Mouse (Mus musculus): ENCODE data around the gene Ywhab.

Ywhab gene

GRCm38 (mm10) chr2:163994654-163994976 is at the start of gene Ywhab:
Gene Ywhab, plus strand, starts transcription at chr2:163994960.
- DNase-seq (ENCODE audit: low read depth, low spot score), result no peak

GRCm38 (mm10) chr2:163946221-163946620 is 48.5 kb upstream of the Ywhab start:
- DNase-seq (ENCODE audit: low read depth, low spot score), result no peak

DNA sequence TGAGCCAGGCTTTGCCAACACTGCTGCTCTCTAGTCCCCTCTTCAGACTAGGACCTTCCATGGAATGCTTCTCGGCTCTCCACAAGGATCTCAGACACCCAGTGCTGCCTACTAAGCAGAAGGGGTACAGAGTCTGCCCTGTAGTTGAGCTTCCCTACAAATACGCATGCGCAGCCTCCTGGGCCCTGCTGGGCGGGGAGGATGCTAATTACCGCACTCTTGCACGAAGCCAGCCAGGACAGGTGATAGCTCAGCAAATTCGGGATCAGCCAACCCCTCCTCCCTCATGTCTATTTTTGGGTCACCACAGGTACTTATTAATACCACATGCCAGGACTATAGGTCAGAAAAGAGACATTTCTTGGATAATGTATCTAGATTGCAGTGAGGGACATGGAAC is 46.8 kb upstream of the Ywhab start:
- no peak for DNase-seq (ENCODE audit: low read depth, low spot score)

DNA sequence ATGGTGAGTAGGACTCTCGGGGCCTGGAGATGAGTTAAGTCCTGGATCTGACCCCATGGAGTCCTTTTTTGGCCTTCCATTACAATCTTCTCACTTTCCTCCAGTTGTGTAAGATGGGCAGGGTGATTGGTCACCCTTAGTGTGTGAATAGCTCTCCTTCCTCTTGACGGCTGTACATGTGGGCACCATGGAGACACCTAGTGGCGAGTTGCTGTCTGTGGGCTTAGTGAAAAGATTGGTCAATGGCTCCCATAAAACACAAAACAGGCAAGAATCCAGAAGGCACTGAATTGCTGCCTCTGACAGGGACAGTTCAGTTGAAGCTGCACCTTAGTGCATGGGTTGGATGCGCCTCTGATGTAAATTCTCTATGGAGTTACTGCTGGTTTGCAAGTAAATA is 43.0 kb upstream of the Ywhab start:
- peak; percentile 56 for DNase-seq (ENCODE audit: low read depth, low spot score)

GRCm38 (mm10) chr2:163953622-163954310 is 41.0 kb upstream of the Ywhab start:
- no peak for DNase-seq (ENCODE audit: low read depth, low spot score)

DNA sequence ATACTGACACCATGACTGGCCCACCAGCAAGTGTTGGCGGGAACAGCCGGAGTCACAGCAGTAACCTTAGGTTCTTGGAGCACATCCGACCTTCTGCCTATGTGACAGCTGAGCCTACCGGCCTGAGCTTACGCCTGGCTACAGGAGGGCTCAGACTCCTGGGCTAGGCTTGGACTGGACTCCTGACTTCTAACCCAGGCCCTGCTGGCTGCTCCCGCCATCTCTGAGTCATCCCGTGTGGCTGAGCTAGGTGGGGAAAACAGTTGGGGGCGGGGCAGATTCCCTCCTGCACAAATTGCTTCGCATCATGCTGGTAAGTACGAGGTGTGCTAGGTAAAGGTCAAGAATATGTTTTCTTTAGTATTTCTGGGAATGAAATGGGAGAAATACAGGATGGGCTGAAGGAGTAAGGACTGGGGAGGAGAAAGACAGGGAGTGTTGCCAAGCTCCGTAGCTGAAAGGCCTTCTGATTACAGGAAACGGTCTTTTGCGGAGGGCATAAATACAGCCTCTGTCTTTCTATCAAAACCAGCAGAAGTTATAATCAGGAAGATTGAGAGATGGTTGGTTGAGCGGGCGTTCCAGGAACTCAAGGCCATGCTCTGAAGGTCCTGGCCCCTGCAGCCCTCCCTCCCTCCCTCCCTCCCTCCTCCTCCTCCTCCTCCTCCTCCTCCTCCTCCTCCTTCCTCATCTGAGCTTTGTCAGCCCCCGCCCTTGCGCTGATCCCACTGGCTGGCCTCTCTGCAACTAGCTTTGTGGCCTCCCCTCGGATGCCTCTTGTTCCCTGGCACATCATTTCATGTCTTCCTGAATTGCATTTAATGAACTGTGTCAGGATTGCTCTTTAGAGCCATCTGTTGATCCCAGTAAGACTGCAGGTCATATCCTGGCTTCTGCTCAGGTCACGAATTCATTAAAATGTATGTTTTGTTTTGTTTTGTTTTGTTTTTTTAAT is 29.9 kb upstream of the Ywhab start:
- DNase-seq (ENCODE audit: low read depth, low spot score), result no peak

- DNase-seq (ENCODE audit: low read depth, low spot score), result no peak
These were observed 29.1 kb upstream of the Ywhab start for GRCm38 (mm10) chr2:163965706-163966105.

DNA sequence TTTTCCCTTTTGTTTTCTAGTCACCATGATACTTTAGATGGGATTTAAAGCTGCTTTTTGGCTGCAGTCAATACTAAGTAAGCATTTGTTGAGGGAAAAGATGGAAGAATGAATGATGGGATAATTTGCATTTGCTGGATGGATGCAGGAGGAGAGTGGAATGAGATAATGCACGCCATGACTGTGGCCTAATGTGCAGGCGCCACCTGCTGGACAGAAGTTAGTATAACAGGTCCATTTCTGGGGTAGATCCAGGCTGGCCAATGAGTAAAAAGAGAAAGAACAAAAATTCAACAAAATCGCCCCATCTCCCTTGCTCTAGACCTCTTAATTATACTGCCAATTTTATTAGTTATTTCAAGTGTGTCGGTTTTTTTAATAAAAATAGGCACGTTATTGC is 26.2 kb upstream of the Ywhab start:
- DNase-seq (ENCODE audit: low read depth, low spot score), result peak; percentile 51

DNA sequence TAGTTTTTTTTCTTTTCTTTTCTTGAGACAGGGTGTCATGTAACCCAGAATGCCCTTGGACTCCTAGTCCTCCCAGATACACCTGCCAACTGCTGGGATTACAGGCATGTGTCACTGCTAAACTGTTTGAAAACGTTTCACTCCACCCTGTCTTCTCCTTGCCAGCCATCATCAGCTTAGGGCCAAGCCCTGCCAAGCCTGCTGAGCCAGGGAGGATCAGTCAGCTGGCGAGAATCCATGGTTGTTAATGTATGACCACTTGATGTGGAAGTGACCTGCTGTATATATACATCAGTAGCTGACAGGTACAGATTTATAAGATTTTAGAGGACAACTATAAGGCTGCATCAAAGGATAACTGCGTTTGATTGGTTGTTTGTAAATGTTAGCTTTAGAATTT is 24.4 kb upstream of the Ywhab start:
- DNase-seq (ENCODE audit: low read depth, low spot score), result no peak

GRCm38 (mm10) chr2:163974056-163974455 is 20.7 kb upstream of the Ywhab start:
- DNase-seq (ENCODE audit: low read depth, low spot score), result no peak

GRCm38 (mm10) chr2:163976448-163976847 is 18.3 kb upstream of the Ywhab start:
- DNase-seq (ENCODE audit: low read depth, low spot score), result no peak

- DNase-seq (ENCODE audit: low read depth, low spot score), result no peak
These were observed 7.5 kb upstream of the Ywhab start for GRCm38 (mm10) chr2:163987233-163987632.

GRCm38 (mm10) chr2:163992871-163993270 is 1.9 kb upstream of the Ywhab start:
- no peak for DNase-seq (ENCODE audit: low read depth, low spot score)

DNA sequence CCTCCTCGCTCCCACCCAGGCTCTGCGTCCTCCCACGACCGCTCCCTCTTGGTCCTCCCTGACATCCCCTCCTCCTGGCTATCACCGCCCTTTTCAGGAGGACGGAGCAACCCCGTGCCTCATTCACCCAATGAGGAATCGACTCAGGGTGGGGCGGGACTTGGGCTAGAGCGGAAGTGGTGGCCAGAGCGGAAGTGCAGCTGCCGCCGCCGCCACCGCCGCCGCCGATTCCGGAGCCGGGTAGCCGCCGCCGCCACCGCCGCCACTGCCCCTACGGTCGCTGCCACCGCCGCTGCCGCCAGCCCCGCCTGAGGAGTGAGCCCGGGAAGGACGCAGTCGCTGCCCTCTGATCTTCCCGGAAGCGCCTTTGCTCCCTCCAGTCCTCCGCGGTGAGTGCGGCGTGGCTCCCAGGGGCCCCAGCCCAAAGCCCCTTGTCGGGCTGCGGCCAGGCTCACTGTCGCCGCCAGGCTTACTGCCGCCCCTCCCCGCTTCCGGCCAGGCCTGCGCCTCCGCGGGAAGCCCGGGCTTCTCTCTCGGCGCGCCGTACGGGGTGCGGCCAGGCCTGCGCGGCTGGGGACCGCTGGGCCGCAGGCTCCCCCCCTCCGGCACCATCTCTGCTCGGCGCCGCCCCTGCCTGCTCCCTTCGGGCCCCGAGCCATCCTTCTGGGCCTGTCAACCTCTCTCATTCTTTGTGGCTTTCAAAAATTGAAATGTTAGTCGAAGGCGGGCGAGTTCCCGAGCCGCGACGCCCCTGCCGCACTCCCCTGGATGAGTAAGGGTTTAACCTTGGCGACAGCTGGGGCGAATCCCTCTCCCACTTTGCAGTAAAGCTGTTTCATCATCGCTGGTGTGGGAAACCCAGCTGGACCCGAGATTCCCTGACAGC is 460 bp downstream of the Ywhab start:
- peak; percentile 95 for DNase-seq (ENCODE audit: low read depth, low spot score)

DNA sequence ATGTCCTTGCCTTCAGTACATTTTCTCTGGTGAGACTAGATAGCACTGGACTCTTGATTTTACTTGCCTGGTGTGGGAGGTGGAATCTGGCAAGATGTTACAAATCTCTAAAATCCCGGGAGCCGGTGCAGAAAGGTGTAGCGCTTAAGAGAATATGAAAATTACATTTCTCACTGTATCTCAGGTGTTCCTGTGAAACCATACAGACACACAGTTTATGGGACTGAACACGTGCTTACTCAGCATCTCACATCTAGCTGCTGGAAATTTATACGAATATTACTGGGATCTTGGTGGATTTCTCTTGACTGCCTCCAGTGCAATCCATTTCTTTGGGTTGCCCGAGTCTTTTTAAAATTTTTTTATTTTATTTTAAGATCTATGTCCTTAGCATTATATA is 1.5 kb downstream of the Ywhab start:
- DNase-seq (ENCODE audit: low read depth, low spot score), result no peak

DNA sequence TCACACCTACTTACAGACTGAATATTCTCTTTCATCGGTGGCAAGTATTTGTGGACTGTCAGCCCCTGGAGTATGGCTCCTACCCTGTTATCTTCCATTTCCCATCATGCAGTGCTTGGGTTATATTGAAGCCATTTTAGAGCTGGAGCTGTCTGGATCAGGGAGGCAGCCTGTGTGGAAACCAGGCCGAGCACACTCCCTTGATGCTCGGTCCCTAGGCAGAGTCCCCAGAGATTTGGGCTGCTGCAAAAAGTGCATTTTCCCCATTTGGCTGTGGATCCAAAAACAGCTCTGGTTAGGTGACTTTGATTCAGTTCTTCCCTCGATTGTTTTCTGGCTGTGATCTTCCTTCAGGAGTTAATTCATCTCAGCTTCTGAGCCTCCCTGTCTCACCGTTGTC is 2.1 kb downstream of the Ywhab start:
- no peak for DNase-seq (ENCODE audit: low read depth, low spot score)

- DNase-seq (ENCODE audit: low read depth, low spot score), result no peak
These were observed 4.2 kb downstream of the Ywhab start for GRCm38 (mm10) chr2:163998981-163999380.

- DNase-seq (ENCODE audit: low read depth, low spot score), result no peak
These were observed 7.9 kb downstream of the Ywhab start for GRCm38 (mm10) chr2:164002637-164003036.

DNA sequence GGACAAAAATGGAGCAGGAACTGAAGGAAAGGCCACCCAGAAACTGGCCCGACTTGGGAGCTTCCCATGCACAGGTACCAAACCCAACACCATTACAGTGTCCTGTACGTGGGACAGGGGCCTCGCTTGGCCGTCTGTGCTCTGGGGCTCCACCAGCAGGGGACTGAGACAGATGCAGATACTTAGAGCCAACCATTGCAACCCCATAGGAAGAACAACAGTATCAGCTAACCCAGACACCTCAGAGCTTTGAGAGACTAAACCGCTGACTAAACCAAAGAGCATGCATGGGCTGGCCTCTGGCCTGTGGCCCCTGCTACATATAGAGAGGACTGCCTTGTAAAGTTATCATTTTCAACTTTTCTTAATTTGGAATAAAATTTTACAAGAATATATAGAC is 9.7 kb downstream of the Ywhab start:
- DNase-seq (ENCODE audit: low read depth, low spot score), result no peak

GRCm38 (mm10) chr2:164006932-164007331 is 12.2 kb downstream of the Ywhab start:
- DNase-seq (ENCODE audit: low read depth, low spot score), result peak; percentile 35

DNA sequence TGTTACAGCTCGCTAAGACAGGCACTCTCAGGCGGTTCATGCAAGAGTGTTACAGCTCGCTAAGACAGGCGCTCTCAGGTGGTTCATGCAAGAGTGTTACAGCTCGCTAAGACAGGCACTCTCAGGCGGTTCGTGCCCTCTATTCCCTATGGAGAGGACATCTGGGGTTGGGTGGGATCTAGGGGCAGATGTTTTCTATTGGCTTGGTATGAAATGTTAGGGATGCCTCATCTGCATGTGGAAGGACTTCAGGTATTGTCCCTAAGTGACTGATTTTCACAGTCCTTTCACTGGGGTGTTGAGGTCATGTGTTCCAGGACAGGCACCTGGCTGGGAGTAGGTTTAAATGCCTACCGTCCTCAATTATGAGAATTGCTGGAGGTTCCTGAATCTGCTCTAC is 12.8 kb downstream of the Ywhab start:
- DNase-seq (ENCODE audit: low read depth, low spot score), result no peak

DNA sequence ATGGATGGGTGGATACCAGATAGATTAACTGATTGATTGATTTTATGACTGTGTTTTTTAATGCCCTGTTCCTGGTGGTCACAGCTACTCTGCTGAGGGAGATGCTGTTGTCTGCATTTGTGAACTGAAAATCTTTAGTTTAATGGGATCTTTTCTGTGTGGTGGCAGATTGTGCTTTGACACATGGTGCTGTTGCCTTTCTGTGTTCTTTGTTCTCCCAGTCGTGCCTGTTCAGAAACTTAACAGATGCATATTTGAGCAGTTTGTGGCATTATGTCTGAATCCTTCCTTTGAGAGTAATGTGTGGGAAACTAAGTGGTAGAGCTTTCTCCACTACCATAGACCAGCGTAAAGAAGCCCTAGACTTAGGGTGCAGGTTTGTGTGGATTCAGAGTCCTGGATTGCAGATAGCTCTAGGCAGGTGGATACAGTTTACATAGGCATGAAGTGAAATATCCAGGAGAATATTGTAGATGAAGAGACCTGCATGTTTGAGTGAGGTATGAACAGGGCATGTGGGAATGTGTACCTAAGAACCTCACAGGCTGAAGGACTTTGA is 13.3 kb downstream of the Ywhab start:
- no peak for DNase-seq (ENCODE audit: low read depth, low spot score)

Measured in A20 (cell line).